Mouse (Mus musculus): ENCODE results near the gene Akap2. TPM values are rescaled to one million over a fixed set of nuclear protein-coding genes. Genes with fewer than 3 reads are reported as not detected.

Akap2 gene
- polyA plus RNA-seq, 1 experiment from 2014 or later: 24.6 TPM

DNA sequence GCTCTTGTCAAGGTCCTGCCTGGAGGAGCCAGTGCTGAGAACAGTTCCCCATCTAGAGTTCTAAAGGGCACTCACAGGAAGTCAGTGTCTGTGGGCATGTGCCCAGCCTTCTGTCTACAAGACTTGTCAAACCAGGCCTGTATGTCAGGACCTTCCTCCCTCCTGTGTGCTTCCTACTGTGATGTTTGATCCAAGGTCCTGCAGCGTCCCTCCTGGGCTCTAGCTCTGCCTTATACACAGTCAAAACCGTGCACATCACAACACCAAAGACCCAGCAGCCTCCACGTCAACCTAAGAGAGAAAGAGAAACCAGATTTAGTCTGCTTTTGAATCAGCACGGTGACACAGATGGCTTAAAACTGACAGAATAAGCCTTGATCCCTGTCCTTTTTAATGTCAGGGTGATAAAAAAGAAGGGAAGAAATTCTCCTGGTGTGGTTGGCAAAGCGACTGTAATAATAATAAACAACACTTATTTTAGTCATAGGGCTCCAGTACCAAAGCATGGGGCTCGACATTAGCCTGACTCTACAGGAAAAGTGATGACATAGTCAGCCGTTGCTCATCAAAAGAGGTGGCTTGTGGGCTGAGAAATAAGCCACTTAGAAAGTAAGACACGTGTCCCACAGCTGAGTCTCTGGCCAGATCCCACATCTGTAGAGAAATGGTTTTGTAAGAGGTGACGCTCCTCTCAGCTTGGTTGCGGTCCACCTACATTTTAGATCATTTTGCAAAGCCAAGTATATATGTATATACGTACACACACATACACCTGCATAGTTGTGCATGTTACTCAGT, 13.5 kb downstream of the Akap2 start:
- Histone ChIP-seq H3K9me3 (replicated peaks) (no peaks in the 10 kb centered on the region), H3K4me3 (replicated peaks) (no peak overlapping the region), H3K36me3 (no peaks in the 10 kb centered on the region), H3K4me2 (replicated peaks) (no peak overlapping the region), H3K4me1 (no peaks in the 10 kb centered on the region), H3K27me3 (no peaks in the 10 kb centered on the region), H3K9ac (no peak overlapping the region), H3K27ac (replicated peaks) (no peak overlapping the region)
- WGBS: 74% methylated on average over 11 of the region's 11 CpGs
- no peak for ATAC-seq (ENCODE audit: insufficient number of reproducible peaks, low FRiP score, low TSS enrichment, low read depth)

GRCm38 (mm10) chr4:57732351-57732750, 14.9 kb downstream of the Akap2 start:
- WGBS: 72% methylated on average over 5 of the region's 5 CpGs
- no peaks in the 10 kb centered on the region for H3K4me1 ChIP-seq
- H3K9me3 ChIP-seq (replicated peaks): no peaks in the 10 kb centered on the region
- H3K4me2 ChIP-seq (replicated peaks): no peak overlapping the region
- H3K27me3 ChIP-seq: no peaks in the 10 kb centered on the region
- no peak overlapping the region for H3K4me3 ChIP-seq (replicated peaks)
- H3K36me3 ChIP-seq: no peaks in the 10 kb centered on the region
- no peak overlapping the region for H3K27ac ChIP-seq (replicated peaks)
- no peak overlapping the region for H3K9ac ChIP-seq
- ATAC-seq (ENCODE audit: insufficient number of reproducible peaks, low FRiP score, low TSS enrichment, low read depth): no peak

GRCm38 (mm10) chr4:57733445-57733844, 16.0 kb downstream of the Akap2 start:
- 70% methylated on average over 3 of the region's 3 CpGs for WGBS

GRCm38 (mm10) chr4:57735426-57735825, 18.0 kb downstream of the Akap2 start:
- H3K4me2 ChIP-seq (replicated peaks): no peak overlapping the region
- no peak overlapping the region for H3K4me3 ChIP-seq (replicated peaks)
- no peaks in the 10 kb centered on the region for H3K27me3 ChIP-seq
- WGBS: 80% methylated on average over 5 of the region's 5 CpGs
- no peak overlapping the region for H3K27ac ChIP-seq (replicated peaks)
- H3K4me1 ChIP-seq: 0 out of 2 replicates have a peak, but pooled peaks cover 7% of the 10 kb centered on the region
- ATAC-seq (ENCODE audit: insufficient number of reproducible peaks, low FRiP score, low TSS enrichment, low read depth): no peak
- no peaks in the 10 kb centered on the region for H3K36me3 ChIP-seq
- H3K9ac ChIP-seq: no peak overlapping the region
- H3K9me3 ChIP-seq (replicated peaks): no peaks in the 10 kb centered on the region

More at GRCm38 (mm10) chr4:57733445-57733844, 16.0 kb downstream of the Akap2 start:
- no peaks in the 10 kb centered on the region for H3K27me3 ChIP-seq
- ATAC-seq (ENCODE audit: insufficient number of reproducible peaks, low FRiP score, low TSS enrichment, low read depth): no peak
- no peak overlapping the region for H3K9ac ChIP-seq
- H3K4me3 ChIP-seq (replicated peaks): no peak overlapping the region
- no peaks in the 10 kb centered on the region for H3K36me3 ChIP-seq
- H3K27ac ChIP-seq (replicated peaks): no peak overlapping the region
- no peaks in the 10 kb centered on the region for H3K9me3 ChIP-seq (replicated peaks)
- H3K4me2 ChIP-seq (replicated peaks): no peak overlapping the region
- H3K4me1 ChIP-seq: no peaks in the 10 kb centered on the region

GRCm38 (mm10) chr4:57738856-57739552, 21.5 kb downstream of the Akap2 start:
- H3K27me3 ChIP-seq: no peaks in the 10 kb centered on the region
- H3K4me1 ChIP-seq: 0 out of 2 replicates have a peak, but pooled peaks cover 7% of the 10 kb centered on the region
- no peak overlapping the region for H3K4me2 ChIP-seq (replicated peaks)
- 39% methylated on average over 8 of the region's 8 CpGs for WGBS
- no peak for ATAC-seq (ENCODE audit: insufficient number of reproducible peaks, low FRiP score, low TSS enrichment, low read depth)
- H3K9me3 ChIP-seq (replicated peaks): no peaks in the 10 kb centered on the region
- H3K9ac ChIP-seq: no peak overlapping the region
- no peak overlapping the region for H3K27ac ChIP-seq (replicated peaks)
- H3K4me3 ChIP-seq (replicated peaks): no peak overlapping the region
- H3K36me3 ChIP-seq: no peaks in the 10 kb centered on the region

- no peak overlapping the region for H3K4me3 ChIP-seq (replicated peaks)
- no peaks in the 10 kb centered on the region for H3K36me3 ChIP-seq
- no peak overlapping the region for H3K9ac ChIP-seq
- no peak overlapping the region for H3K4me2 ChIP-seq (replicated peaks)
- 52% methylated on average over 11 of the region's 11 CpGs for WGBS
- H3K27me3 ChIP-seq: no peaks in the 10 kb centered on the region
- H3K9me3 ChIP-seq (replicated peaks): no peaks in the 10 kb centered on the region
- H3K4me1 ChIP-seq: 0 out of 2 replicates have a peak, but pooled peaks cover 7% of the 10 kb centered on the region
- ATAC-seq (ENCODE audit: insufficient number of reproducible peaks, low FRiP score, low TSS enrichment, low read depth): no peak
- H3K27ac ChIP-seq (replicated peaks): no peak overlapping the region
Observed at GRCm38 (mm10) chr4:57743325-57743929, 26.0 kb downstream of the Akap2 start.

DNA sequence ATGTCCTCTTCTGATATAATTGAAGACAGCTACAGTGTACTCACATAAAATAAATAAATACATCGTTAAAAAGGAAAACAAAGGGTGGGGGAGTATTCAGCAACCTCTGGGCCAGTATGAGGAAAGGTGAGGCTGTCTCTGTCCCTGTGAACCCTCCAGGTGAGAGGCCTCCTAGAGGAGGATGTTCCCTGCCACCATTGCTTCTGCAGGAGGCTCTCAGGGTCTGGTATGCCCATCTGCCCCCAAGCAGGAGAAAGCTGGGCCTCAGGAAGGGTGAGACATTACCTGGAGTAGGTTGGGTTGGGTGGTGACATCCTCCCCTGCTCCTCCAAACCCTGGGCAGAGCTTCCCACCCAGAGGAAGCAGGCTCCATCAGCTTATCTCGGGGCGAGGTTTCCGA, 33.2 kb downstream of the Akap2 start:
- Histone ChIP-seq H3K9ac (no peak overlapping the region), H3K27me3 (no peaks in the 10 kb centered on the region), H3K9me3 (replicated peaks) (no peaks in the 10 kb centered on the region), H3K4me3 (replicated peaks) (no peak overlapping the region), H3K4me2 (replicated peaks) (no peak overlapping the region), H3K27ac (replicated peaks) (no peak overlapping the region), H3K4me1 (no peaks in the 10 kb centered on the region), H3K36me3 (no peaks in the 10 kb centered on the region)
- 77% methylated on average over 4 of the region's 4 CpGs for WGBS
- no peak for ATAC-seq (ENCODE audit: insufficient number of reproducible peaks, low FRiP score, low TSS enrichment, low read depth)

- WGBS: 64% methylated on average over 4 of the region's 4 CpGs
Observed at GRCm38 (mm10) chr4:57751054-57751453, 33.6 kb downstream of the Akap2 start.

GRCm38 (mm10) chr4:57751566-57751965, 34.1 kb downstream of the Akap2 start:
- WGBS: 89% methylated on average over 11 of the region's 11 CpGs
- Histone ChIP-seq H3K4me2 (replicated peaks) (no peak overlapping the region), H3K36me3 (no peaks in the 10 kb centered on the region), H3K4me1 (no peaks in the 10 kb centered on the region), H3K4me3 (replicated peaks) (no peak overlapping the region), H3K9me3 (replicated peaks) (no peaks in the 10 kb centered on the region), H3K27me3 (no peaks in the 10 kb centered on the region), H3K9ac (no peak overlapping the region), H3K27ac (replicated peaks) (no peak overlapping the region)
- no peak for ATAC-seq (ENCODE audit: insufficient number of reproducible peaks, low FRiP score, low TSS enrichment, low read depth)

More at GRCm38 (mm10) chr4:57751054-57751453, 33.6 kb downstream of the Akap2 start:
- Histone ChIP-seq H3K9me3 (replicated peaks) (no peaks in the 10 kb centered on the region), H3K4me1 (no peaks in the 10 kb centered on the region), H3K27ac (replicated peaks) (no peak overlapping the region), H3K27me3 (no peaks in the 10 kb centered on the region), H3K36me3 (no peaks in the 10 kb centered on the region), H3K4me3 (replicated peaks) (no peak overlapping the region), H3K9ac (no peak overlapping the region), H3K4me2 (replicated peaks) (no peak overlapping the region)
- ATAC-seq (ENCODE audit: insufficient number of reproducible peaks, low FRiP score, low TSS enrichment, low read depth): no peak

GRCm38 (mm10) chr4:57755085-57755484, 37.6 kb downstream of the Akap2 start:
- Histone ChIP-seq H3K4me1 (peaks cover 11% of the 10 kb centered on the region), H3K36me3 (no peaks in the 10 kb centered on the region), H3K9ac (no peak overlapping the region), H3K27me3 (no peaks in the 10 kb centered on the region), H3K9me3 (replicated peaks) (no peaks in the 10 kb centered on the region), H3K27ac (replicated peaks) (no peak overlapping the region), H3K4me2 (replicated peaks) (no peak overlapping the region), H3K4me3 (replicated peaks) (no peak overlapping the region)
- ATAC-seq (ENCODE audit: insufficient number of reproducible peaks, low FRiP score, low TSS enrichment, low read depth): no peak
- WGBS: 91% methylated on average over 11 of the region's 11 CpGs

- ATAC-seq (ENCODE audit: insufficient number of reproducible peaks, low FRiP score, low TSS enrichment, low read depth): no peak
- H3K4me2 ChIP-seq (replicated peaks): no peak overlapping the region
- no peak overlapping the region for H3K4me3 ChIP-seq (replicated peaks)
- H3K27me3 ChIP-seq: no peaks in the 10 kb centered on the region
- 32% methylated on average over 11 of the region's 11 CpGs for WGBS
- no peaks in the 10 kb centered on the region for H3K9me3 ChIP-seq (replicated peaks)
- 0 out of 2 replicates have a peak overlapping the region, but pooled peaks have one; percentile 60 for H3K27ac ChIP-seq (replicated peaks)
- H3K9ac ChIP-seq: no peak overlapping the region
- H3K4me1 ChIP-seq: peaks cover 18% of the 10 kb centered on the region
- no peaks in the 10 kb centered on the region for H3K36me3 ChIP-seq
Observed at GRCm38 (mm10) chr4:57757997-57758396, 40.5 kb downstream of the Akap2 start.

Measured in embryonic facial prominence, embryonic 15.5 days (tissue).